Mouse (Mus musculus) kidney, postnatal 10 days (tissue): ENCODE data around the gene Rln1.

ENCODE experiments used
- DNase-seq: peaks from one replicate; pipeline ENCODE4 v3.0.0; 2021; ENCODE audit warnings: mixed read lengths

Gene Rln1

DNA sequence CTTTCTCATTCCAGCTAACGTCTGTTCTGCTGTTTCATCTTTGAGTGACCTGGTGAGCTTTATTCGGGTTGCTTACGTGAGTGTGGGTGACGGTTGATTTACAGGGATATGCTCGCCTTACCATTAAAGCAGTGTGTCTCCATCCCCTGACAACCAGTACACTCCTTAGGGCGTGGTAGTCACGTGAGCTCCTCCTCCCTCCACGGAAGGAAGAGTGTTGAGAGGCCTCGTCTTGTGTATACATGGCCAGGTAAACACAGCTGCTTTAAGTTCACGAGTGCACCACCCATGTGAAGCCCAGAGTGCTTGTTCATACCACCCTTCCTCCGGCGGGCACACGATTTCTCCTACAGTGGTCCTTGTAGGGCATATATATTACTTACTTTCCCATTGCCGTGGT, 42.9 kb downstream of the Rln1 start:
- DNase-seq, result no peak

GRCm38 (mm10) chr19:29287863-29288262, 46.6 kb downstream of the Rln1 start:
- DNase-seq, result no peak

DNA sequence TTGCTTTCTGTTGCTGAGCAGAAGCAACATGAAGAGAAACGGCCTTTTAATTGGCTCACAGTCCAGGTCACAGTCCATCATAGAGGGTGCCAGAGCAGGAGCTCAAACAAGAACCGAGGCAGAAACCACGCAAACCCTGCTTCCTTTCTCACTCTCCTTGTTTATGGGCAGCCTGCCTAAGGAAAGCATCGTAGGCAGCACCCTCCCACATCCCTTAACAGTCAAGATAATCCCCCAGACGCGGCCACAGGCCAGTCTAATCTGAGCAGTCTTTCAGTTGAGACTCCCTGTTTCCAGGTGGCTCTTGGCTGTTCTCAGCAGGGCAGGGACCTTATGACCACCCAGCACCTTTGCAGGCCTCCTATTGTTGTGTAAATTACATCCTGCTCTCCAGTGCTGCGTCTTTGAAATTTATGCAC, 49.0 kb downstream of the Rln1 start:
- DNase-seq, result no peak
